Mouse (Mus musculus) right cerebral cortex, postnatal 25 days (tissue): ENCODE results near the gene Babam2.
"Not testable (repeated sequence)": the region's sequence is repeated elsewhere in the genome, so short reads cannot be mapped to it uniquely, and the experiment has no call there.

Experiments
- DNase-seq: peaks from one replicate; pipeline ENCODE4 v3.0.0; 2022

Gene Babam2

GRCm38 (mm10) chr5:31840406-31840805, 142.9 kb downstream of the Babam2 start:
- DNase-seq = no peak

- DNase-seq = no peak
These were observed 147.4 kb downstream of the Babam2 start for GRCm38 (mm10) chr5:31844856-31845255.

GRCm38 (mm10) chr5:31846971-31847370, 149.5 kb downstream of the Babam2 start:
- DNase-seq = no peak

GRCm38 (mm10) chr5:31848995-31849394, 151.5 kb downstream of the Babam2 start:
- DNase-seq = no peak

GRCm38 (mm10) chr5:31852786-31853185, 155.3 kb downstream of the Babam2 start:
- DNase-seq = no peak

GRCm38 (mm10) chr5:31853831-31854230, 156.3 kb downstream of the Babam2 start:
- DNase-seq = no peak

- DNase-seq = not testable (repeated sequence)
These were observed 161.4 kb downstream of the Babam2 start for GRCm38 (mm10) chr5:31858877-31859276.

GRCm38 (mm10) chr5:31860426-31860825, 162.9 kb downstream of the Babam2 start:
- DNase-seq = no peak

GRCm38 (mm10) chr5:31860831-31861624, 163.5 kb downstream of the Babam2 start:
- DNase-seq = no peak

- DNase-seq = no peak
These were observed 165.4 kb downstream of the Babam2 start for GRCm38 (mm10) chr5:31862753-31863468.

GRCm38 (mm10) chr5:31864095-31864494, 166.6 kb downstream of the Babam2 start:
- DNase-seq = no peak

GRCm38 (mm10) chr5:31866071-31866470, 168.6 kb downstream of the Babam2 start:
- no peak for DNase-seq

GRCm38 (mm10) chr5:31870856-31871520, 173.5 kb downstream of the Babam2 start:
- DNase-seq = no peak

GRCm38 (mm10) chr5:31873328-31873727, 175.8 kb downstream of the Babam2 start:
- no peak for DNase-seq

- no peak for DNase-seq
These were observed 177.1 kb downstream of the Babam2 start for GRCm38 (mm10) chr5:31874543-31874942.

GRCm38 (mm10) chr5:31875443-31875842, 178.0 kb downstream of the Babam2 start:
- DNase-seq = no peak

- DNase-seq = no peak
These were observed 178.9 kb downstream of the Babam2 start for GRCm38 (mm10) chr5:31876216-31876974.

GRCm38 (mm10) chr5:31880457-31880856, 183.0 kb downstream of the Babam2 start:
- no peak for DNase-seq

- DNase-seq = no peak
These were observed 184.8 kb downstream of the Babam2 start for GRCm38 (mm10) chr5:31882297-31882696.

- DNase-seq = no peak
These were observed 187.5 kb downstream of the Babam2 start for GRCm38 (mm10) chr5:31884962-31885361.

- DNase-seq = no peak
These were observed 190.1 kb downstream of the Babam2 start for GRCm38 (mm10) chr5:31887590-31887989.

GRCm38 (mm10) chr5:31888341-31888740, 190.9 kb downstream of the Babam2 start:
- no peak for DNase-seq

GRCm38 (mm10) chr5:31892631-31893030, 195.1 kb downstream of the Babam2 start:
- DNase-seq = no peak
